Mouse (Mus musculus) midbrain, postnatal 0 days (tissue): ENCODE measurements around the gene Gstp2. TPM values are rescaled to one million over a fixed set of nuclear protein-coding genes. Genes with fewer than 3 reads are reported as not detected.

Experiments
- ATAC-seq: fragments of 200-750 bp; cut with Nextera tagmentation; 2 replicates; pipeline ENCODE4 v1.8.0; 2017; ENCODE audit warnings: moderate number of reproducible peaks, mild to moderate bottlenecking, moderate TSS enrichment, moderate library complexity; ENCODE audit not compliant: low FRiP score
- DNase-seq: peaks from one replicate; pipeline ENCODE4 v3.0.0-alpha.2; 2015; ENCODE audit warnings: low spot score
- H3K27ac ChIP-seq: fragments of 300-500 bp; sonication (generic); 2 replicates; pipeline ENCODE4 v1.5.1; 2014; ENCODE audit warnings: low read depth, mild to moderate bottlenecking, low read length, mixed read lengths
- H3K27me3 ChIP-seq: fragments of 300-500 bp; sonication (generic); 2 replicates; pipeline ENCODE4 v1.6.1; 2014; ENCODE audit warnings: low read length, control low read depth, mixed read lengths; ENCODE audit not compliant: insufficient read depth
- H3K36me3 ChIP-seq: fragments of 300-500 bp; sonication (generic); 2 replicates; pipeline ENCODE4 v1.6.1; 2014; ENCODE audit warnings: low read length, control low read depth, mixed read lengths; ENCODE audit not compliant: insufficient read depth
- H3K4me1 ChIP-seq: fragments of 300-500 bp; sonication (generic); 2 replicates; pipeline ENCODE4 v1.6.1; 2014; ENCODE audit warnings: mild to moderate bottlenecking, control low read depth, antibody characterized with exemption, low read length, mixed read lengths; ENCODE audit not compliant: insufficient read depth
- H3K4me2 ChIP-seq: fragments of 300-500 bp; sonication (generic); 2 replicates; pipeline ENCODE4 v1.6.1; 2014; ENCODE audit warnings: low read depth, mild to moderate bottlenecking, low read length, mixed read lengths; ENCODE audit not compliant: poor library complexity, severe bottlenecking
- H3K4me3 ChIP-seq: fragments of 300-500 bp; sonication (generic); 2 replicates; pipeline ENCODE4 v1.5.1; 2014; ENCODE audit warnings: low read depth, mild to moderate bottlenecking, low read length, moderate library complexity
- H3K9ac ChIP-seq: fragments of 300-500 bp; sonication (generic); replicated peaks from 2 replicates; pipeline ENCODE4 v1.6.1; 2014; ENCODE audit warnings: mild to moderate bottlenecking, low read length, moderate library complexity, mixed read lengths; ENCODE audit not compliant: poor library complexity, severe bottlenecking
- H3K9me3 ChIP-seq: fragments of 300-500 bp; sonication (generic); 2 replicates; pipeline ENCODE4 v1.6.1; 2016; ENCODE audit warnings: low read length, control low read depth
- CTCF ChIP-seq: IDR thresholded peaks from 2 replicates; pipeline ENCODE4 v1.5.1; 2016; ENCODE audit warnings: antibody characterized with exemption, mild to moderate bottlenecking
- WGBS: fragments of 180-500 bp; shearing (Covaris S2); extraction: QIAGEN DNeasy Blood & Tissue Kit; methylation state at CpG from one replicate; pipeline ENCODE4 v1.1.7; 2014; 5-methylcytosine and 5-hydroxymethylcytosine counted together
- polyA plus RNA-seq: library from polyadenylated mRNA; unstranded; fragments of >200 nt; fragmentation: Nextera tagmentation; extraction: Ambion mirVana; gene quantifications from 2 replicates; pipeline ENCODE4 v1.2.1, GENCODE M21; 2015
- total RNA-seq: library from RNA; depleted of rRNA; stranded (reverse); fragments of >200 nt; gene quantifications from 2 replicates; pipeline ENCODE4 v1.2.3, GENCODE M21; 2014

Gstp2 gene
- total and polyA plus RNA-seq, 2 experiments from 2014 or later = 2.4 TPM; not detected in 1

- no peak for TF ChIP-seq CTCF
- no peak overlapping the region for H3K27ac ChIP-seq
- ATAC-seq (no peak), DNase-seq (no peak)
- no peaks in the 10 kb centered on the region for H3K9me3 ChIP-seq
- no peak overlapping the region for H3K4me3 ChIP-seq
- H3K9ac ChIP-seq = no peak overlapping the region
- H3K36me3 ChIP-seq = peaks cover 27% of the 10 kb centered on the region
- 86% methylated on average over 12 of the region's 12 CpGs for WGBS
- no peaks in the 10 kb centered on the region for H3K27me3 ChIP-seq
- no peak overlapping the region for H3K4me2 ChIP-seq
- H3K4me1 ChIP-seq = peaks cover 7% of the 10 kb centered on the region; the same call in 1 of the 2 replicates
Measured at GRCm38 (mm10) chr19:4003641-4004040, 42.2 kb downstream of the Gstp2 start.

- DNase-seq (no peak), ATAC-seq (no peak)
- no peak within 1 kb of the TSS for H3K4me2 ChIP-seq
- H3K9me3 ChIP-seq = no peaks in the 10 kb centered on the region
- H3K4me3 ChIP-seq = no peak within 1 kb of the TSS
- WGBS = 87% methylated on average over 1 of the region's 1 CpGs
- no peak within 1 kb of the TSS for H3K27ac ChIP-seq
- H3K36me3 ChIP-seq = peaks cover 23% of the 10 kb centered on the region
- peaks cover 7% of the 10 kb centered on the region; the same call in 1 of the 2 replicates for H3K4me1 ChIP-seq
- no peak for TF ChIP-seq CTCF
- H3K9ac ChIP-seq = 0 out of 2 replicates have a peak within 1 kb of the TSS, but pooled peaks have one; percentile 4
- H3K27me3 ChIP-seq = no peaks in the 10 kb centered on the region
Measured at GRCm38 (mm10) chr19:4003112-4003511, 42.7 kb downstream of the Gstp2 start, which contains the start of gene Doc2g. Doc2g (plus strand) TSS chr19:4003313.

- Histone ChIP-seq H3K27ac (no peak overlapping the region), H3K4me3 (no peak overlapping the region), H3K4me1 (peaks cover 7% of the 10 kb centered on the region; the same call in 1 of the 2 replicates), H3K36me3 (peaks cover 10% of the 10 kb centered on the region), H3K9ac (no peak overlapping the region), H3K4me2 (no peak overlapping the region), H3K27me3 (no peaks in the 10 kb centered on the region), H3K9me3 (no peaks in the 10 kb centered on the region)
- ATAC-seq (no peak), DNase-seq (no peak)
- WGBS = 90% methylated on average over 5 of the region's 5 CpGs
- TF ChIP-seq CTCF = no peak
Measured at GRCm38 (mm10) chr19:4001752-4002151, 44.1 kb downstream of the Gstp2 start.

GRCm38 (mm10) chr19:4000949-4001525 lies 44.8 kb downstream of the Gstp2 start:
- Histone ChIP-seq H3K4me3 (peak overlapping the region; percentile 56), H3K9ac (peak overlapping the region; percentile 90), H3K9me3 (no peaks in the 10 kb centered on the region), H3K4me1 (peaks cover 7% of the 10 kb centered on the region; the same call in 1 of the 2 replicates), H3K4me2 (peak overlapping the region; percentile 64), H3K36me3 (peaks cover 4% of the 10 kb centered on the region), H3K27ac (peak overlapping the region; percentile 93), H3K27me3 (no peaks in the 10 kb centered on the region)
- 18% methylated on average over 17 of the region's 17 CpGs for WGBS
- no peak for TF ChIP-seq CTCF
- DNase-seq (no peak), ATAC-seq (no peak)

DNA sequence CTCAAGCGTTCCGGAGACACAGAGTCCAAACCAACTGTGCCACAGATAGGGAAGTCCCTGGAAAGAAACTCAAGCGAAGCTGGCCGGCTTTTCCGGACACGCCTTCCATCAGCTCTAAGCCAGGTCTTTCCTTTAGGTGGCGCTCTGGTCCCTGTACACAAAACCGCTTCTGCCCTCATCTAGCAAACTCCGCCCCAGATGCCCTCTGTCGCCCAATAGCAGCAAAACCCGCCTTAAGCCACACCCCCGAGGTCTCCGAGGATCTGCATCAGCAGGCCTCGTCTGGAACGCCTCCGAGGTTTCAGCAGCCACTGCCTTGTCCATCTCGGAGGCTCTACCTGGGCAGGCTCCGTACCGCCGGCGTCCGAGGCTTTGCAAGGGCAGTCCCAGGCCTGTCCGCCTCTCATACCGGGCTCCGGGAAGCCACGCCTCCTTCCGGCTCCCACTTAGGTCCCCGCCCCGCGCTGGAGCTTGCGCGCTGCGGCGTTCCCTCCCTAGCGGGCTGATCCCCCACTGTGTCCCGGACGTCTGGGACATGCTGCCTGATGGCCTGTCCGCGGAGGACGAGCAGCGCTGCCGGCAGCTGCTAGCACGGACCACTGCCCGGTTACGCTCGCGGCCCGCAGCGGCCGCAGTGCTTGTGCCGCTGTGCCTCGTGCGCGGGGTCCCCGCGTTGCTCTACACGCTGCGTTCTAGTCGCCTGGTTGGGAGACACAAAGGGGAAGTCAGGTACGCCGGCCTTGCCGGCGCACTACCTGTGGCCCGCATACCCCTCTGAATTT lies 45.5 kb downstream of the Gstp2 start, which contains the start of the genes Nudt8 and Gm49405:
Gene Nudt8, plus strand, starts transcription at position 462 of the 782 bp plus-strand sequence.
Gene Gm49405, plus strand, starts transcription at position 508 of the 782 bp plus-strand sequence.
- Histone ChIP-seq H3K9ac (peak within 1 kb of the TSS; percentile 90), H3K9me3 (no peaks in the 10 kb centered on the region), H3K4me1 (peaks cover 7% of the 10 kb centered on the region; the same call in 1 of the 2 replicates), H3K36me3 (no peaks in the 10 kb centered on the region), H3K27ac (peak within 1 kb of the TSS; percentile 93), H3K4me2 (peak within 1 kb of the TSS; percentile 64), H3K4me3 (peak within 1 kb of the TSS; percentile 56), H3K27me3 (no peaks in the 10 kb centered on the region)
- ATAC-seq (peak; percentile 88), DNase-seq (peak; percentile 98)
- peak; percentile 88 for TF ChIP-seq CTCF
- under 1% methylated on average over 64 of the region's 64 CpGs for WGBS
